Mouse (Mus musculus) right cerebral cortex, postnatal 36 days (tissue): ENCODE measurements around the gene Efna4.

Source experiments
- DNase-seq, 2 experiments: peaks; one replicate each; pipeline ENCODE4 v3.0.0; 2022; ENCODE audit warnings: low spot score in 2 of 2, mixed read lengths in 1 of 2

The Efna4 gene

DNA sequence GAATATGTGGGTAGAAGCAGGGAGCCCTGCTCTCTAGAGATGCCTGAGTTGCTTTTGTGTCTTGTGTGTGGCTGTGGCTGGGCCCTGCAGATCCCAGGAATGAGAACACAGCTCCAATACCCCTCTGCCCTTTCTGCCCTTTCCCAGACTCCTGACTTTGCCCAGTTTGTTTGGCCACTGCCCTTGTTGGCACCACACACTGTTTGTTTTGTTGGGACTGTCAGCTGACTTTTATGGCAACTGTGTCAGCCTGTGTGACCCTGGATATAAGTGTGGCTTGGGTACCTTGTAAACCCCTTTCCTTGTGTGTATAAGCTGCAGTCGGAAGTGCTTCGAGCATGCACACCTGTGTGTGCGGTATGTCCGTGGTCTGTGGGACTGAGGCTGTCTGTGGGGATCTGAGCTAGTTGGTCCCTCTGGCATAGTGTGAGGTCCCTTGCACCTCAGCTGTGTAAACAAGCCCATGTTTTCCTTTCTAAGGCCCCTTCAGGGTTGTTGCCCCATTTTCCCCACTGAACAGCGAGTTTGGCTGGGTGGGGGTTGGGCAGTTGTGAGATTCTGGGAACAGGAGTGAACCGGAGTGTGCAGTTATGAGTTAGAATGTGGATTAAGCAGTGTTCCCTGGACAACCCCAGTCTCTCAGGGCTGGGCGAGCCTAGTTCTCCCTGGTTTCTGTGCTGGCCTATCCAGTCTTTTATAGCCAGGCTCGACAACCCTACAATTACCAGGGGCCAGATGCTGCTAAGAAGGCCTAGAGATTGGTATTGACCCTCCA, 32.1 kb downstream of the Efna4 start:
- no peak for DNase-seq

DNA sequence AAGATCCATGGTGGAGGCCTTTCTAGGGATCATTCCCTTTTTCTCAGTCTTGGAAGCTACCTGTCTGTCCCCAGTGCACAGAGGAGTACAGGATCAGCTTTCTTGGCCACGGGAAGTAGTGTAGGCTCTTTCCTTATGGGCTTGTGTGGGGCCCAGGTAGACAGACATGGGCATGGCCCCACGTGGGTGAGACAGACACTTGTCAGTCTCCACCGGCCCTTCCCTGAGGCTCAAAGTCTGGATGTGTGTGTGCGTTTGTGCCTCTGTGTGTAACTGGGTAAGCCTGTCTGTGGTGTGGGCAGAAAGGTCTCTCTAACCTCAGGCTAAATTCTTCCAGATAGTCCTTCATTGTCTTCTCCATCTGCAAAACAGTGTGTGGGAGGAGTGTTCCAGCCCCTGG, 32.7 kb downstream of the Efna4 start:
- no peak for DNase-seq

DNA sequence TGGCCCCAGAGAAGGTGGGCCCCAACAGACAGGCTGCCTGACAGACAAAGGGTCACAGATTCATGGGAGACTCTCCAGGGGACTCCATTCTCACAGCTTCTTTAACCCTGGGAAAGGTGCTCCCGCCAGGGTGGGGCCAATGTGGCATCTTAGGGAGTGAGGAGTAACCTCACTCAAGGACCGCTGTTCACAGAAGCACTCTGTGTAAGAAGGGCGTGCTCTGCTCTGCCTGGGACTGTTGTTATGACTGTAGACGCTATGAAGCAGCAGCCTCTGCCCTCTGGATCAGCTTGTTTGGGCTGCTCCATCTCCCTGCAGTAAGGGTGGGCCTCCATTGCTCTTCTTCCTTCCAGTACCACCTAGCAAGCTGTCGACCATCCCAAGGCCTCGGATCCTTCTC, 33.4 kb downstream of the Efna4 start:
- no peak for DNase-seq

DNA sequence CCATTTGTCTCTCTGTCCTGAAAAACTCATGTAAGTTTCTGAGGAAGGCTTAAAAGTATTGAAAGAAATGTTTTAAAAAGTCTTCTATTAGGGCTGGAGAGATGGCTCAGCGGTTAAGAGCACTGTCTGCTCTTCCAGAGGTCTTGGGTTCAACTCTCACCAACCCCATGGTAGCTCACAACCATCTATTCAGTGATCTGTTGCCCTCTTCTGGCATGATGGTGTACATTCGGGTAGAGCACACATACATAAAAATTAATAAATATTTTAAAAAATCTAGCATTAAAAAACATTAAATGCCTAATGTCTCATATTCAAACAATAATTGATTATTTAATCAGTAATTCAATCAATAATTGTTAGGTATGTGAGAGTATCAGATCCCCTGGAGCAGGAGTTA, 37.3 kb downstream of the Efna4 start:
- DNase-seq = no peak

DNA sequence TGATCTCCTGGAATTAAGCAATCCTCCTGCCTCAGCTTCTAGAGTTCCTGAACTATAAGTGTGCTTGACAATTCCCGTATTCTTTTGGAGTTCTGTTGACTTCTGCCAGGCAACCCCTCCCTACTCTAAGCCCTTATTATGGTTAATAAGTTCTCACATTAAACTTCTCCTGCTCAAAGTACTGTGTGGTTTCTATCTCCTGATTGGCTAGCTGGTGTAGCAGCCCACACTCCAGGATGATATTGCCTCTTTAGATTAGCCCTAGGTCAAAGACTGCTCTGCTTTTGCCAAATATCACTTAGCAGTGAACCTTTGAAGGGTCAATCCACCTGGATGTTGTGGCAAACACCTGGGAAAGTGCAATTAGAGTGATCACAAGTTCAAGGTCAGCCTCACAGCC, 37.8 kb downstream of the Efna4 start:
- DNase-seq = no peak

DNA sequence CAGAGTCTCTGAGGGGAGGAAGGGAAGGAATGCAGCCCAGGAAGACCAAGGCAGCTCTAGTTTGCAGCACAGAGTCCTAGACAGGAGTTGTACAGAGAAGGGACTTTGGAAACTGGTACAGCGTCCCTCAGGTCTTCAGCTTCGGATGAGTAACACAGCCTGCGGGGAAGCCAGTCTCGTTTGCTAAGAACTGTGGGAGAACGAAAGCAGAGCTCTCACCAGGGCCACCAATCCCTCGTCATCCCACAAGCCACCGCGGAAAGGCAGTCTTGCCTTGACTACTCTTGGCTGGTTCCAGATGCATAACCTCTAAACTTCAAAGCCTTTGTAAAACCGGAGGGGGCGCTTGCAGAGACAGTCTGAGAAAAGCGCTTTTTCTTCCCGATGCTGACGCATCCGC, 38.3 kb downstream of the Efna4 start:
- DNase-seq = no peak

DNA sequence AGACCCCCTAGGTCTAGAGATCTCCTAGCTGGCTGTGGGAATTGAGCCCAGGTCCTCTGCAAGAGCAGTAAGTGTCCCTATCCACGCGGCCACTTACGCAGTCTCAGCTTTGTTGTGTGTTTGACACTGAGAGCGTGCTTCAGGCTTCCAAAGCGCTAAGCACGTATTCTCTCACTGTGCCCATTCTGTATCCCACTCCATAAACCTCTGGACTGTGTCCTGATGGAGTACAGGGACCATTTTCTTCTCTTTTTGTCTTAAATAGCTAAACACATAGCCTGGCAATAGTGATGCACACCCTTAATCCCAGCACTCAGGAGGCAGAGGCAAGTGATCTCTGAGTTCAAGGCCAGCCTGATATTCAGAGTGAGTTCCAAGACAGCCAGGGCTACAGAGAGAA, 38.9 kb downstream of the Efna4 start:
- DNase-seq = no peak

DNA sequence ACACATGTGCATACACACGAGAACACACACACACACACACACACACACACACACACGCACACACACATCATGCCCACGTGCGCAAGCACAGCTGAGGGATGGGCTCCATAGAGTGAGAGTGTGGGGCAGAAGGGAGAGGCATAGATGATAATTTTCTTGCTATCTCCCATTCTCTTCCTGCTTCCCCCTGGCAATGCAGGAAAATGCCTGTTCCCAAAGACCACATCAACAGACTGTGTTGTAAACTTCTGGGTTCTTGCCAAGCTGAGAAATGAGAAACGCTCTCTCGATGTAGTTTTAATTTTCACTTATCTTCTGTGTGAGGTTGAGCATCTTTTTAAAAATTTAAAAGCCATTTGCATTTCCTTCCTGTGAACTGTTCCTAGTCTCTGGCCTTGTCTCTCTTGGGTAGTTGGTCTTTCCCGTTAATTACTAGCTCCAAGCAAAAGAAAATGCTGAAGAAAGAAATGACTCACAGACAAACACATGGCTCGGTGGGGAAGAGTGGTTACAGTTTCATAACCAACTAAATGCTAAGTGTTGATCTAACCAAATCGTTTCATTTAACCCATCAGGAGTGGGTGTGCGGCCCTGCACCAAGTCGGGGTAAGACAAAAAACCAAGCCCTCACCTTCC, 40.9 kb downstream of the Efna4 start:
- no peak for DNase-seq

DNA sequence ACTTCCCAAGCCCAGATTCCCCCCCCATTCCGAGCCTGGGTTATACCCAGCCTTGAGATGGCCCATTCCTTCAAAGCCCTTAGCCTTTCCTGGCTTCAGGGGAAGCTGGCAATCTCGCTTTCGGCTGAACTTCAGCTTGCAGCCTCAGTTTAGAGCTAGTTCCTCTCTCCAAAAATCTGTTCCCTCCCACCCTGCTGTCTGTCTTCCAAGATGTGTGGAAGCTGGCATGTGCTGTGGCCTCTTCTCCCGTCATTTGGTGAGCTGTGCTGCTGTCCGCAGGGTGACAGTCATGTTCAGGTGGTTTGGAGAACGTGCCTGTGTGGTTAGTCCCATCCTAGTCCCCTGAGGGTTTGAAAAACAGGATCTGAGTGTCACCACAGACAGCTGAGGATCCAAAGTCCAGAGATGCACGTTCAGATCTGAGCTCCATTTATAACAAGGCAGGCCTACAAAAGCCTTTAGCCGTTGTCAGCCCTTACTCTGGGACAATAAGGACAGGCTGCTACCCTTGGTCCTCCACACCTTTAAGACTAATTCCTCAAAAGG, 42.1 kb downstream of the Efna4 start:
- no peak for DNase-seq

DNA sequence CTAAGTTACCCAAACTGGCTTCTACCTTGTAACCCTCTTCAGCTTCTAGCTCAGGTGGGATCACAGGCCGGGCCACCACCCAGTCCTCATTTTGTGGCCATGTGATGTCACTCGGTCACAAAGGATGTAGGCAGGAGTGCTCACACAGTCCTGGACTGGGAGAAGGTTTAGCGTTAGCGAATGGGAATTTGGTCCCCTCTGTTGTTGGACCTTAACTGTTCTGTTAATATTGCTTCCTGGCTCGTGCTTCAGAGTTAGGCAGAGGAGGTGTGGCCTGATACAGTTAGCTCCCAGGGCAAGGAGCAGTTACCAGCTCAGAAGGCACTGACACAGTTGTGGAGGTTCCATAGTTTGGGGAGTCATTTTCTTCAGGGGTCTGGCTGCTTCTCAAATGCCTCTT, 43.6 kb downstream of the Efna4 start:
- no peak for DNase-seq

DNA sequence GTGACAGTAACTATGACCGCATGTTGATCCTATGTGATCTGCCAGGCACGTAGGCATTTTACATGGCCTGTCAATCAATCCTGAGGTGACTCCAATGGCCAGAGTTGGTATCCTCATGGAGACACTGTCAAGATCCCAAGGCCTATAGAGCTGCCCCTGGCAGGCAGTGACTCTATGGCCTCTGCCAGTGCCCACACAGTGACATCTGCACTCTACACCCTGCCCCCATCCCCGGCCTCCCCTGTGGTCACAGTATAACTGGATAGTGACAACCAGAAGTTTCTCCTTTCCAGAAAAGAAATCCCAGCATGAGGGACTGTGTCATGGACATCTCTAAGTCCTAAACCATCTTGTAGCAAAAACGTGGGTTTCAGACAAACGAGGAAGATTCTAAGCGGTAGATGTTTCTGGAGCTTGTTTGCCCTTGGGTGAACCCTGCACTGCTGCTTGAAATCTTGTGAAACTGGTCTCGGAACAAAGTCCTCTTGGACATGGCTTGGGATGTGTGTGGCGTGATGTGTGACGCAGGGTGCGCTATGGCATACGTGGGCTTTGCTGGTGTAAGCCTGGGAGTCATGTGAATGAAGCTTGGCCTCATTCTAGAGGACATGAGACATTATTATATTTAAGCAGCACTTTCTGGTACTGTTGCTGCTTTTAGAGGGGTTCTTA, 44.4 kb downstream of the Efna4 start:
- no peak for DNase-seq

DNA sequence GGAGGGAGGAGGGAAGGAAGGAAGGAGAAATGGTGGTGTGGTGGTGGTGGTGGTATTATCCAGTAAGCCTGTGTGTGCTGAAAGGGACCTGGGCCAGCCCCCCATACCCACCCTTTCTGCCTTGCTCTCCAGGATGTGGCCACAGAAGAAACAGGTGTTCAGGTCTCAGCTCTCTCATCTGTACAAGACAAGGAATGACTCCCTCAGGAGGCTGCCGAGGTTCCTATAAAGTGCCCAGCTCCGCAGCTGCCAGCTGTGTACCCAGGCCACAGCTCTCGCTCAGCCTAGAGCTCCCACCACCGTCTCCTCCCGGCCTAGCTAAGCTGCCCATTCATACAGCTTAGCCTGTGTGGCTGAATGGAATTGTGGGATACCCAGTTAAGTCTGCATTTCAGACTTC, 45.5 kb downstream of the Efna4 start:
- DNase-seq = no peak

DNA sequence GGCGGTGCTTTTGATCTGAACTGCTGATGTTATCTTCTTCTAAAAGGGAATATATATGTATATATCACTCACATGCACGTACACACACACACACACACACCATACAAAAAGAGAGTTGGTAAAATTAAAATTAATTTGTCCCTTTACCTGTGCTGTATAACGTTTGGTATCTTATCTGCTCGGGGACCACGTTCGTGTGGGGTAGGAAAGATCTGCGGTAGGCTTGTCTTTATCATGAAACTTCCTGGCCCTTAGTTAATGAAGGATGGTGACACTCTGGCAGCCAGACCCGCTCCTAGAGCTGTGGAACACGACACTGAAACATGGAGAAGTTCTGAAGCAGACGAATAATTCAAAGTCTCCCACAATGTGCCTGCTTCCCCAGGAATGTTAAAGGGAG, 46.0 kb downstream of the Efna4 start:
- no peak for DNase-seq

DNA sequence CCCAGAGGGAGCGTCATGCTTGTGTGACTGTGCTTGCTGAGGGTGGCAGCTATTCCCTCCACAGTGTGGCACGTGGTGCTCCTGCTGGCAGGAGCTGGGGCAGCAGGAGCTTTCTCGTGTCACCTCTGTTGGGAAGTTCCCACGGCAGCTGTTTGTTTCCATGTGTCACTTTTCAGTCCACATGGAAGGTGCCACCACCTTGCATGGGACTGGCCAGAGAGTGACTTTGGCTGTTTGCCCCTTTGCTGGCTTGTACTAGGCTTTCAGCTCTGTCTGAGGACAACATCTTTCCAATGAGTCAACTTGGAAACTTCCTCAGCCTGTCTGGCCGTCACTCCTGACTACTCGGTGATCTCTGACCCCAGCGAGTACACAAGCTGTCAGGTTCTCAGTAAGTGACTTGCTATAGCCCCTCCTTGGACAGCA, 49.3 kb downstream of the Efna4 start:
- no peak for DNase-seq

DNA sequence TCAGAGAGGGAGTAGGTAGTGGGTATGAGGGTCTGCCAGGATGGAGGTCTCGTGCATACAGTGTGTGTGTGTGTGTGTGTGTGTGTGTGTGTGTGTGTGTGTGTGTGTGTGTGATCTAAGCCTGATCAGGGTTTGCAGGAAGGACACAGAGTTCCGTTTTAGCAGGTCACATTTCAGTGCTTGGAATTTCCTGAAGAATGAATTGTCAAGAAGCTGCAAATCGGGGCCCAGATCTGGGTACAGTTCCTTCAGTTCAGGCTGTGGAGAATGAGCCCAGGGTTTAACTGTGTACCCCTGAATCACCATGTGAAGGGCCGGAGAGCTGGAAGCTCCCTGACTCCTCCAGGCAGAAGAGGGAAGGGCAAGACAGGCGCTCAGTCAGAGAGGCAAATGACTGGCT, 50.5 kb downstream of the Efna4 start:
- DNase-seq = no peak

DNA sequence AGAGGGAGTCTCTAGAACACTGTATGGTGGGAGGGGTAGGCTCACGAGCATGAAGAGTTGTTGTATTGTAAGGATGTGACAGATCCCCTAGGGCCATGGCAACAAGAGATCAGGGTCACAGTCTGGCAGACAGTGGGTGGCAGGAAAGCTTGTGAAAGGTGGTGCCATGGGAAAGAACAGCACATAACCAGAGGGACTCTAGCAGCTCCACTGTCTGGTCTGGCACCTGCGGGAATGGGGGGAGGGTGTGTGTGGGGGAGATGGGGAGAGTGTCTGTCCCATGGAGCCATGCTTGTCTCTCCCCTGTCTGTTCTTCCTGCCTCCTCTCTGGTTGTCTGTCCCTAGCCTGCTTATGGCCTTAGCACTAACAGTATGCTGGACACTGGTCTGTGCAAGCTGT, 52.3 kb downstream of the Efna4 start:
- no peak for DNase-seq

DNA sequence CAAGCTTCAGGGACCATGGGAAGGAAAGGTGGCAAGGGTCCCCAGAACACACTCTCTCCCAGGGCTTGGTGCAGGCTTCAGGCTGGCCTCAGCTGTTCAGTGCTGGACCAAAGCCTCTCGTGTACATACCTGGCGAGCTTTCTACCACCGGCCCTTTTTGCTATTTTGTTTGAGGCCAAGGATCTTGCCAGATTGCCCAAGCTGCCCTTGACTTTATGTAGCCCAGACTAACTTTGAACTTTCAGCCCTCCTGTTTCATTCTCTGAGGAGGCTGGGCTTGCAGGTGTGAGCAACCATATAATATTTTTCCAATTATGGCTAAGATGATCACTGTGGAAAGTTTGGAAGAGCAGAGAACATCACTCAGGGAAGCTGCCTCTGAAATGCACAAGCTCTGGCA, 53.6 kb downstream of the Efna4 start:
- no peak for DNase-seq
